Mouse (Mus musculus) liver, postnatal 0 days (tissue): ENCODE data around the gene Chd1. TPM values are rescaled to one million over a fixed set of nuclear protein-coding genes. Genes with fewer than 3 reads are reported as not detected.

Source experiments
- ATAC-seq: fragments of 200-750 bp; cut with Nextera tagmentation; 2 replicates; pipeline ENCODE4 v1.8.0; 2017; ENCODE audit warnings: mild to moderate bottlenecking, moderate library complexity
- DNase-seq: peaks from one replicate; pipeline ENCODE4 v3.0.0-alpha.2; 2016
- H3K27ac ChIP-seq: fragments of 300-500 bp; sonication (generic); 2 replicates; pipeline ENCODE4 v1.5.1; 2014; ENCODE audit warnings: antibody characterized with exemption, moderate library complexity, mild to moderate bottlenecking, low read depth
- H3K27me3 ChIP-seq: fragments of 300-500 bp; sonication (generic); 2 replicates; pipeline ENCODE4 v1.6.1; 2014; ENCODE audit warnings: low read length, control low read depth, mixed read lengths; ENCODE audit not compliant: insufficient read depth
- H3K36me3 ChIP-seq: fragments of 300-500 bp; sonication (generic); replicated peaks from 2 replicates; pipeline ENCODE4 v1.6.1; 2014; ENCODE audit warnings: mild to moderate bottlenecking, control low read depth, low read length, moderate library complexity, mixed read lengths; ENCODE audit not compliant: insufficient read depth
- H3K4me1 ChIP-seq: fragments of 300-500 bp; sonication (generic); 2 replicates; pipeline ENCODE4 v1.6.1; 2014; ENCODE audit warnings: antibody characterized with exemption, mild to moderate bottlenecking, control low read depth; ENCODE audit not compliant: insufficient read depth
- H3K4me2 ChIP-seq: fragments of 300-500 bp; sonication (generic); 2 replicates; pipeline ENCODE4 v1.6.1; 2014; ENCODE audit warnings: low read depth, mild to moderate bottlenecking, low read length, moderate library complexity, mixed read lengths
- H3K4me3 ChIP-seq: fragments of 300-500 bp; sonication (generic); 2 replicates; pipeline ENCODE4 v1.5.1; 2014; ENCODE audit warnings: low read depth, low read length
- H3K9ac ChIP-seq: fragments of 300-500 bp; sonication (generic); replicated peaks from 2 replicates; pipeline ENCODE4 v1.6.1; 2014; ENCODE audit warnings: mild to moderate bottlenecking, moderate library complexity
- H3K9me3 ChIP-seq: fragments of 300-500 bp; sonication (generic); 2 replicates; pipeline ENCODE4 v1.6.1; 2016; ENCODE audit warnings: mild to moderate bottlenecking, control low read depth, low read length, mixed read lengths
- CTCF ChIP-seq: sonication (generic); IDR thresholded peaks from 2 replicates; pipeline ENCODE4 v1.5.1; 2016; ENCODE audit warnings: antibody characterized with exemption, low read depth
- EP300 ChIP-seq: IDR thresholded peaks from 2 replicates; pipeline ENCODE4 v1.6.1; 2016; ENCODE audit warnings: antibody characterized with exemption, low read depth, mild to moderate bottlenecking
- WGBS: fragments of 180-500 bp; shearing (Covaris S2); extraction: QIAGEN DNeasy Blood & Tissue Kit; methylation state at CpG from one replicate; pipeline ENCODE4 v1.1.7; 2014; ENCODE audit not compliant: insufficient replicate concordance; 5-methylcytosine and 5-hydroxymethylcytosine counted together
- polyA plus RNA-seq: library from polyadenylated mRNA; unstranded; fragments of >200 nt; fragmentation: Nextera tagmentation; extraction: Ambion mirVana; gene quantifications from 2 replicates; pipeline ENCODE4 v1.2.1, GENCODE M21; 2015

Gene Chd1
- polyA plus RNA-seq, 1 experiment from 2014 or later, result 10.7 TPM

- no peak overlapping the region for H3K9ac ChIP-seq
- ATAC-seq (no peak), DNase-seq (no peak)
- no peaks in the 10 kb centered on the region for H3K36me3 ChIP-seq
- H3K27ac ChIP-seq, result no peak overlapping the region
- no peak overlapping the region for H3K4me3 ChIP-seq
- no peak overlapping the region for H3K4me2 ChIP-seq
- no peaks in the 10 kb centered on the region for H3K9me3 ChIP-seq
- no peaks in the 10 kb centered on the region for H3K27me3 ChIP-seq
- peaks cover 4% of the 10 kb centered on the region; the same call in 1 of the 2 replicates for H3K4me1 ChIP-seq
- TF ChIP-seq EP300 (no peak), CTCF (no peak)
- WGBS, result 77% methylated on average over 8 of the region's 8 CpGs
Observed at GRCm38 (mm10) chr17:15818372-15818771, 113.6 kb downstream of the Chd1 start.

DNA sequence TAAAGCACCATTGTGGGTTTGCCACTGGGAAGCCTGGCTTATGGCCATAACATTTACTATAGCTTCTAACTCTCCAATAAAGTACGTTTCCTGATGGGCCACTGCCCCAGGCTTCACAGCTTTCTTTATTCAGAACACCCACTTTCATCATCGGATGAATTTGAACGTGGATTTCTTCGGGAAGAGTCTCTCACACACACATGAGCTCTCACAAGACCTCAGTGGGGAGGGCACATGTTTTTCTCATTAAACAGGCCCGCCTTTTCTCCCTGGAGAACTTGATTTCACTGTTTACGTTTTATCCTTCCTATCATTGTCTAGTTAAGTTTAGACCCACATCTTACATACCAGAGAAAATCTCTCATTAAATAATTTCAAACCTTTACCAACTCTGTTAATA is 115.4 kb downstream of the Chd1 start:
- ATAC-seq, result no peak

GRCm38 (mm10) chr17:15820761-15821160 is 116.0 kb downstream of the Chd1 start:
- Histone ChIP-seq H3K9ac (no peak overlapping the region), H3K4me2 (no peak overlapping the region), H3K27ac (no peak overlapping the region), H3K9me3 (no peaks in the 10 kb centered on the region), H3K4me1 (peaks cover 9% of the 10 kb centered on the region), H3K36me3 (no peaks in the 10 kb centered on the region), H3K4me3 (no peak overlapping the region), H3K27me3 (peaks cover 17% of the 10 kb centered on the region)
- ATAC-seq (no peak), DNase-seq (no peak)
- TF ChIP-seq EP300 (no peak), CTCF (no peak)
- 73% methylated on average over 10 of the region's 10 CpGs for WGBS

More for the DNA sequence above, 115.4 kb downstream of the Chd1 start:
- WGBS, result 78% methylated on average over 6 of the region's 6 CpGs
- H3K4me1 ChIP-seq, result peaks cover 4% of the 10 kb centered on the region; the same call in 1 of the 2 replicates
- TF ChIP-seq EP300, result no peak
- no peak for TF ChIP-seq CTCF
- DNase-seq, result no peak
- no peaks in the 10 kb centered on the region for H3K9me3 ChIP-seq
- H3K4me2 ChIP-seq, result no peak overlapping the region
- no peak overlapping the region for H3K4me3 ChIP-seq
- no peak overlapping the region for H3K9ac ChIP-seq
- no peak overlapping the region for H3K27ac ChIP-seq
- peaks cover 10% of the 10 kb centered on the region for H3K27me3 ChIP-seq
- no peaks in the 10 kb centered on the region for H3K36me3 ChIP-seq

- Histone ChIP-seq H3K27ac (no peak overlapping the region), H3K4me1 (peaks cover 14% of the 10 kb centered on the region), H3K27me3 (peaks cover 26% of the 10 kb centered on the region), H3K4me3 (no peak overlapping the region), H3K4me2 (no peak overlapping the region), H3K9ac (no peak overlapping the region), H3K9me3 (no peaks in the 10 kb centered on the region), H3K36me3 (no peaks in the 10 kb centered on the region)
- ATAC-seq, result no peak
- WGBS, result 76% methylated on average over 4 of the region's 4 CpGs
- TF ChIP-seq EP300, result no peak
- TF ChIP-seq CTCF, result no peak
- DNase-seq, result no peak
Observed at GRCm38 (mm10) chr17:15821706-15822105, 116.9 kb downstream of the Chd1 start.

Other genes with a start within 250 kb of the Chd1 start
- gene Psmb1, start 205.2 kb upstream of the Chd1 start, polyA plus RNA-seq, result 133 and 134 TPM in 2 replicates
- gene Tbp, start 205.1 kb upstream of the Chd1 start, polyA plus RNA-seq, result 12.2 and 12.3 TPM in 2 replicates
- 25.4 and 28.5 TPM in 2 replicates for gene Pdcd2, start 177.7 kb upstream of the Chd1 start, polyA plus RNA-seq
- 1.2 and 1.4 TPM in 2 replicates for gene Prdm9, start 140.6 kb upstream of the Chd1 start, polyA plus RNA-seq
- 1.3 and 1.6 TPM in 2 replicates for gene Rgmb, start 126.1 kb downstream of the Chd1 start, polyA plus RNA-seq